ENCODE assay signal across 8 mouse cellular contexts in the genomic region with DNA sequence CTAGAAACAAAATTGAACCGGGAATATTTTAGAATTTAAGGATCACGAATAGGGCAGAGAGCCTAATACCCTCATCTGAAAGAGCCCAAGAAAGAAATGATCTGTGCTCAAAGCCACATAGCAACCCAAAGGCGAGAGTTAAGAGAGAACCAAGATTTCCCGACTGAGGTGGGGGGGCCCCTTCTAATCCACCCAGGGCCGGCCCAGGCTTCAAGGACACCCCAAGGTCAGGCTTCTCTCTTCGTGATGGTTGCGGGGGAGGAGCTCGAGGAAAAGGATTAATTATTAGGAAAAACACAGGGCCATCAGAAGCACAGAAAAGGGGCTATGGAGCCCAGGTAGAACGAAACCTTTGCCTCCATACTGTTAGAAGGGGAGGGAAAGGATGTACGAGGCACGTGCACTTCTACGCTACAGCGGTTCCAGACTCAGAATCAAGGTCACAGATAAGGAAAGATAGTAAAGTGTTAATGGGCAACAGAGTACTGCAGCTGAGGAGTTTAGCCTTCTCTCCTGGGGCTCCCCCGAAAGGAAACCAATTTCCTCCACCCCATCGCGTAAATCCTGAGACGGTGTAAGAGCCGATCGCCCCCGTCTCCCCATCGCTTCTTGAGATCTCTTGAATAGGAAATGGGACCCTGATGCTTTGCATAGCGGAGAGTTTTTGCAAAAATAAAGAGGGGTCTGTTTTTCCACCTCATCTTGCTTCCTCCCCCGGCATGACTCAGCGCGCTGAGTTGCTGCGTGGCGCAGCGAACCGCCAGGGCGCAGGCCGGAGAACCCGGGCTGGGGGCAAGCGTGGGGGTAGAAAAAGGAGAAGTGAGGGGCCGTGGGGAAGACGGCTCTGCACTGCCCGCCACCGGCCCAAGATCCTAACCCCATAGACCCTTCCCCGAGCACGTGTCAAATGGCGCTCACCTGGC. TPM values are rescaled to one million over a fixed set of nuclear protein-coding genes. Genes with fewer than 3 reads are reported as not detected.
DNase-seq lines count a peak whose midpoint lies in the region; ATAC-seq and TF ChIP-seq lines count a peak whose summit lies in the region.

No protein-coding gene starts in this region.

- peak overlapping the region; percentile 78 for H3K4me2 ChIP-seq in heart, embryonic 16.5 days (ENCODE audit: low read depth, low read length)
- peak overlapping the region; percentile 96 for H3K4me2 ChIP-seq in myocyte (ENCODE audit: low read depth)

- peaks cover 45% of the 10 kb centered on the region for H3K4me1 ChIP-seq in heart, embryonic 16.5 days (ENCODE audit: control insufficient read depth, insufficient read depth, low read length)

- peaks cover 28% of the 10 kb centered on the region for H3K79me2 ChIP-seq in myocyte (ENCODE audit: control insufficient read depth, insufficient read depth)

- H3K36me3 ChIP-seq in heart, embryonic 16.5 days (ENCODE audit: control insufficient read depth, insufficient read depth) = peaks cover 28% of the 10 kb centered on the region
- peaks cover 33% of the 10 kb centered on the region for H3K36me3 ChIP-seq in myocyte (ENCODE audit: control insufficient read depth, insufficient read depth)

- no peaks in the 10 kb centered on the region for H3K27me3 ChIP-seq in heart, embryonic 16.5 days (ENCODE audit: control insufficient read depth, insufficient read depth, low read length)
- H3K27me3 ChIP-seq in myocyte (ENCODE audit: control insufficient read depth, insufficient read depth, insufficient read length) = no peaks in the 10 kb centered on the region

- peak; percentile 20 for TF ChIP-seq POLR2A in myocyte (IDR thresholded peaks at IDR 0.05; ENCODE audit: insufficient read length, low read depth)

- H3K9ac ChIP-seq in heart, embryonic 16.5 days (ENCODE audit: low read length) = peak overlapping the region; percentile 94

- peak overlapping the region; percentile 96 for H3K27ac ChIP-seq in heart, embryonic 16.5 days (ENCODE audit: low read length)

- H3K9me3 ChIP-seq in heart, embryonic 16.5 days (replicated peaks; ENCODE audit: control insufficient read depth, low read length) = no peaks in the 10 kb centered on the region

- no peak for ATAC-seq in heart, embryonic 16.5 days (replicated peaks; ENCODE audit: extremely low read depth, insufficient read depth, low FRiP score)

- WGBS in heart, embryonic 16.5 days = under 1% methylated on average over 40 of the region's 40 CpGs

- DNase-seq in adrenal gland, postnatal 10 days = peak; percentile 71
- DNase-seq in adrenal gland, adult 8-10 months = no peak
- peak; percentile 76 for DNase-seq in CD4-positive helper T cell, adult 2 months (ENCODE audit: low read depth, low spot score)
- DNase-seq in cerebellum, postnatal 25 days = peak; percentile 47 to 63
- peak; percentile 37 to 71 for DNase-seq in kidney, postnatal 36 days
- no peak for DNase-seq in layer of hippocampus, adult 8-10 months (ENCODE audit: low spot score in 2 of 2)

- peak overlapping the region; percentile 64 for H3ac ChIP-seq in myocyte (ENCODE audit: control insufficient read depth, insufficient read length)

- peak overlapping the region; percentile 80 for H3K4me3 ChIP-seq in heart, embryonic 16.5 days (ENCODE audit: low read length)
- H3K4me3 ChIP-seq in myocyte = peak overlapping the region; percentile 89

TF ChIP-seq in myocyte, 11 proteins besides CTCF, POLR2A, EP300 and RAD21:
- TF ChIP-seq USF1 (IDR thresholded peaks at IDR 0.05; ENCODE audit: low read depth) (no peak), POLR2AphosphoS2 (IDR thresholded peaks at IDR 0.05; ENCODE audit: insufficient read length, low read depth) (peak; percentile 77)
TF ChIP-seq in myocyte: peak in this region for 1.

RNA-seq across cellular contexts. Expression of a gene that starts 0.9 kb away (rescaled TPM):
- total RNA-seq in adrenal gland, postnatal 10 days (2021) = 10 to 100 TPM; 29.0 to 36.1 TPM
- 10 to 100 TPM in 3 of 4 experiments, 1 to 10 TPM in 1; 9.4 to 16.7 (median 13.8) TPM for total RNA-seq in adrenal gland, adult 8-10 months (2022)
- 0.86 and 1.4 TPM in 2 replicates for polyA plus RNA-seq in heart, embryonic 16.5 days (2015; fragmentation: Nextera tagmentation; extraction: Ambion mirVana)
- 0.94 TPM for polyA plus RNA-seq in myocyte (2012; fragmentation: generic; extraction: Trizol)
- 10 to 100 TPM; 57.3 to 67.6 (median 62.6) TPM for total RNA-seq in layer of hippocampus, adult 8-10 months (2022)

RNA-seq across cellular contexts. Expression of a gene that starts 6.1 kb away (rescaled TPM):
- total RNA-seq in adrenal gland, postnatal 10 days (2021) = 100 to 1,000 TPM; 103 to 107 TPM
- total RNA-seq in adrenal gland, adult 8-10 months (2022) = 100 to 1,000 TPM in 1 of 4 experiments, 10 to 100 TPM in 3; 85.9 to 100 (median 94.9) TPM
- 133 and 159 TPM in 2 replicates for polyA plus RNA-seq in heart, embryonic 16.5 days (2015; fragmentation: Nextera tagmentation; extraction: Ambion mirVana)
- 113 TPM for polyA plus RNA-seq in myocyte (2012; fragmentation: generic; extraction: Trizol)
- 10 to 100 TPM; 49.5 to 55.7 (median 51.9) TPM for total RNA-seq in layer of hippocampus, adult 8-10 months (2022)

RNA-seq across cellular contexts. Expression of a gene that starts 17.1 kb away (rescaled TPM):
- 1 to 10 TPM in 1 of 2 experiments, under 1 TPM in 1; 0.60 to 1.2 TPM for total RNA-seq in adrenal gland, postnatal 10 days (2021)
- total RNA-seq in adrenal gland, adult 8-10 months (2022) = under 1 TPM in 3 of 4 experiments, not detected in 1; 0.35 to 0.74 (median 0.56) TPM
- 0.09 and 0.58 TPM in 2 replicates for polyA plus RNA-seq in heart, embryonic 16.5 days (2015; fragmentation: Nextera tagmentation; extraction: Ambion mirVana)
- polyA plus RNA-seq in myocyte (2012; fragmentation: generic; extraction: Trizol) = 0.23 TPM
- total RNA-seq in layer of hippocampus, adult 8-10 months (2022) = 1 to 10 TPM in 3 of 4 experiments, under 1 TPM in 1; 0.43 to 1.5 (median 1.2) TPM

RNA-seq across cellular contexts. Expression of a gene that starts 21.6 kb away (rescaled TPM):
- total RNA-seq in adrenal gland, postnatal 10 days (2021) = 100 to 1,000 TPM; 140 to 147 TPM
- total RNA-seq in adrenal gland, adult 8-10 months (2022) = 100 to 1,000 TPM; 114 to 148 (median 125) TPM
- polyA plus RNA-seq in heart, embryonic 16.5 days (2015; fragmentation: Nextera tagmentation; extraction: Ambion mirVana) = 80.8 and 84.6 TPM in 2 replicates
- 82.2 TPM for polyA plus RNA-seq in myocyte (2012; fragmentation: generic; extraction: Trizol)
- 100 to 1,000 TPM; 236 to 283 (median 255) TPM for total RNA-seq in layer of hippocampus, adult 8-10 months (2022)

RNA-seq across cellular contexts. Expression of a gene that starts 32.3 kb away (rescaled TPM):
- total RNA-seq in adrenal gland, postnatal 10 days (2021) = 1 to 10 TPM; 3.4 to 8.6 TPM
- total RNA-seq in adrenal gland, adult 8-10 months (2022) = 1 to 10 TPM; 1.8 to 9.2 (median 5.6) TPM
- 0.75 and 1.00 TPM in 2 replicates for polyA plus RNA-seq in heart, embryonic 16.5 days (2015; fragmentation: Nextera tagmentation; extraction: Ambion mirVana)
- 1.1 TPM for polyA plus RNA-seq in myocyte (2012; fragmentation: generic; extraction: Trizol)
- total RNA-seq in layer of hippocampus, adult 8-10 months (2022) = 1 to 10 TPM; 4.4 to 7.9 (median 5.0) TPM

Comparison
In these comparisons a context has a peak if more than half of its experiments do, and no peak if none do; other contexts are left out.
1. DNase-seq: peak in adrenal gland, postnatal 10 days (single experiment), CD4-positive helper T cell, adult 2 months (single experiment), cerebellum, postnatal 25 days (2 of 2) and kidney, postnatal 36 days (2 of 2); none in adrenal gland, adult 8-10 months (single experiment) and layer of hippocampus, adult 8-10 months (0 of 2).